Mouse (Mus musculus) left cerebral cortex, adult 18-20 months (tissue): Measurements from ENCODE around the gene Twf2. TPM values are rescaled to one million over a fixed set of nuclear protein-coding genes. Genes with fewer than 3 reads are reported as not detected.

ENCODE experiments used
- DNase-seq, 2 experiments: peaks; one replicate each; pipeline ENCODE4 v3.0.0; 2021 to 2022; ENCODE audit warnings: low spot score in 2 of 2, mixed read lengths in 1 of 2
- total RNA-seq, 2 experiments: library from RNA; stranded (reverse); gene quantifications; 2 replicates each; pipeline ENCODE4 v1.2.3; 2021

Twf2 gene
- total RNA-seq, 2 experiments from 2014 or later: 50.9 to 60.8 TPM

DNA sequence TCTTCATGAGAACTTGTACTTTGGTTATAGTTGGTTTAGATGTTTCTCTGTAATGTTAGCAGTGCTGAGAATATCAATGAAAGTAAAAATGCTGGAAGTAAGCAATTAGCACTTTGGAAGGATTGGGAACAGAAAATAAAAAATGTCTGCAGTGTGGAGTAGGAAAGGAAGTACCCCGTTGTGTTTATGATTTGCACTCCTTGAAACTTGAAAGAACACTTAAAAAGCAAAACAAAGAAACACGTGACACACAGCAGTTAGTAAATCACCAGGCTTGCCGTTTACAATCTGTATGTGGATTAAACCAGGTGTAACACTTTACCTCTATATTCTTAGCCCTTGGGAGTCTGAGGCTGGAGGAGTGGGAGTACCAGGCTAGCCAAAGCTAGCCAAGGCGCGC, 26.1 kb upstream of the Twf2 start:
- DNase-seq: no peak

DNA sequence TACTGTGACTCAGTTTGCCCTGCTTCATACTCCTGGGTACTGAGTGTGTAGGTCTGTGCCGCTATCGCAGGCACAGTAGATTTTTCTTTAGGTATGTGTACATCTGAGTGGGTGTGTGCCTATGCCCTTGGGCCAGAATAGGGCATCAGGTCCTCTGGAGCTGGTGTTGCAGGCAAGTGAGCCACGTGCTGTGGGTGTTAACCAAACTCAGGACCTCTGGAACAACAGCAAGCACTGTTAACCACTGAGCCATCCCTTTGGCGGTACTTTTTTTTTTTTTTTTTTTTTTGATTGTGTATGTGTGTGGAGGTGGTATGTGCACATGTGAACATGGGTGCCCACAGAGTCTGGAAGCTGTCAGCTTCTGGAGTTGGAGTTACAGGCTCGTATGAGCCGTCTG, 25.1 kb upstream of the Twf2 start:
- DNase-seq: no peak

DNA sequence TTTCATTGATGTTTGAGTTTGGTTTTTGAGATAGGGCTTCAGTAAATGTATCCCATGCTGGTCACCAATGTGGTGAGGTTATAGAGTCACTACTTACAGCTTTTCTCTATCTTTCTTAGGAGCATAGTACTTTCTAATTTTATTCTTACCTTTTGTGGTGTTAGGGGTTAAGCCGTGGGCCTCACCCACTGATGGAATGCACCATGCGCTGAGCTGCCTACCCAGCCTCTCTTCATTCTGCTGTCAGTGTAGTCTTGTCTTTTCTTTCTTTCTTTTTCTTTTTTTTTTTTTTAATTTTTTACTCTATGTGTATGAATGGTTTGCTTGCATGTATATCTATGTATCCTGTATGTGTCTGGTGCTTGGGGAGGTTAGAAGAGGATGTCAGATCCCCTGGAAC, 23.5 kb upstream of the Twf2 start:
- no peak for DNase-seq

DNA sequence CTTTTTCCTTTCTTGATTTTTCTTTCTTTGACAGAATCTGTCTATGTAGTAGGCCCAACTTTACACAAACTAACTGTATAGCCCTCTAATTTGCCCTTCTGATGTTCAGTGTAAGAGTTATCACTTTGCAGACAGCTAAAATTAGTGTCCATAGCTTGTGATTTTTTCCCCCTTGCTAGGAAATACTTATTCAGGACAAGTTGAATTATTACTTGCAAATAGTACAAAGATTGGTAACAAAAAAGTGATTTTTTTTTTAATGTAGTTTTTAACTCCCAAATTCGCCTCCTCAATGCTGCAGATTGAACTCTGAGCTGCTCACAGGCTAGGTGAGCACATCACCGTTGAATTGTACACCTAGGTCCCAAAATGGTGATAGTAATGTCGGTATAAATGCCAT, 22.9 kb upstream of the Twf2 start:
- no peak for DNase-seq

DNA sequence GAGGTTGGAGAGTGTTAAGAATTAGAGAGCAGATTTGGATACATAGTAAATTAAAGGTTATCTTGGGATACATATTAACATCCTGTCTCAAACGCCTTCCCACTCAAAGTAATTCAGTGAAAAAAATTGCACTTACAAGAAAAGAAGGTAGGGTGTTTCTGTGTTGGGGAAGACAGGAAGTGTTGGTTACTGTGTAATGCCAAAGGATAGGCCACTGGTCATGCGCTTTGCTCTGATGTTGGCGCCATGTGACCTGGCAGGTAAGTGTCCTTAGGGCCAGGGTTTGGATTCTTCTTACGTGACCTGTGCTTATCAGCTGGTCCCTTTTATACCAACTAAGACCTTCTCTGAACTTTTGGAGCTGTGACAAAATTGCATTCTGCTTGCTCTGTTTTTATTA, 20.8 kb upstream of the Twf2 start:
- DNase-seq: no peak

DNA sequence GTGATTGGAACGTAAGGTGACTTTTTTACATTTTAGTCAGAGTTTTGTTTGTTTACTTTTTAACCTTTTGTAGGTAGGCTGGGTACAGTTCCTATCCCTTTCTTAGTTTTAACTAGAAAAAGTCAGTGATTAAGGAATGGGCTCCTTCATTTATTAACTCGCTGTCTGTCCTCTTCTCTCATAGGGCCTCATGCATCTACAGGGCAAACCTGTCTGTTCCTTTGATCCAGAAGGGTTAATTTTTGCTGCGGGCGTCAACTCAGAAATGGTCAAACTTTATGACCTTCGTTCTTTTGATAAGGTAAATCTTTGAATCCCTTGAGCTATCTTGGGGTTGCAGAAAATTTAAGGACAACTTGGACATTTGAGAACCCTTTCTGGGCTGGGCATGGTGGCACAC, 18.9 kb upstream of the Twf2 start:
- DNase-seq: no peak

DNA sequence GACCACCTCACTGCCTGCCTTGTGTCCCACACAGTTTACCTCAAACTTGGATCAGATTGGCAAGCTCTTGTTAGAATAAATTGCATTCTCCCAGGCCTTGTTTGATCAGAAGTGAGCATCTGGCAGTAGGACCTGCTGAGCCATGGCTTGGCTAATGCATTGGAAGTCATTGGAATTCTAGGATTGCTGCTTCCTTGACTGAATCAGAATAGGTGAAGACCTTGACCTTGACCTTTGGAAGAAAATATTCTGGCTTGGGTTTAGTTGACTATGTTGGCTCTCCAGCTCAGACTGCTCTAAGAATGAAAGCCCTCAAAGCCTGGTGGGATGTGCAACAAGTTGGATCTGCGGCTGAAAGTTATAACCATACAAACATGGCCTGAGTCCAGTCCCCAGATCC, 11.6 kb upstream of the Twf2 start:
- DNase-seq: no peak

DNA sequence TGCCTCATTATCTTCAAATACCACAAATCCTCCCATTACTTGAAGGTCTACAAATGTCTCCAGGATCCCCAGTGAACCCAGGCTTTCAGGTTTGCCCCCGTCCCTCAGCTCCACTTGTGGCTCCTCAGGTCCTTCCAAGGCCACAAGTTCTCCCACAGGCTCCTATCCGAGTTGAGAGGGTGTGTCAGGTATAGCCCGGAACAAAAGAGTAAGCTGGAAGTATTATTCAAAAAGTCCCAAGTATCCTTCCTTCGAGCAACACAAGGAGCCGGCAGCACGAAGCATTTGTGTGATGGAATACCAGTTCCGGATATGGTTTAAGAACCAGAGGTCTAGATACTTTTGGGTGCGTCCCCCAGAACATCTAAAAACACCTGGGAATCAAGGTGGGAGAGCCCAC, 10.9 kb upstream of the Twf2 start:
- DNase-seq: no peak

DNA sequence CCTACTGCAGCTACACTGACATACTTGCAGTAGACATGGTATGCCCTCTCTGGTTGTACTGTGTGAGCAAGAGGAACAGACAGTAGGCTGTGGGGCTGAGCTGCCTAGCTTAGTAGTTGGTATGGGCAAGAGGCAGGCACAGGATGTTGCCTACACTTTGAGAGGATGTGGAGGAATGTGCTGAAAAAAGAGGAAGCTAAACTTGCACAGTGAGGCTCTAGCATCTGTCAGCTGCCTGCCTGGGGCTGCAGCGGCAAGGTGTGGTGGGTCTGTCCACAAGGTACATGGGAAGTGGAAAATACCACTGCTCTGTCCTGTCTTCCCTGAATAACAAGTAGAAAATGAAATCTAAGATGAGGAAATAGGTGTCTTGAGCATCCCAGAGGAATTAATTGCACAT, 9.9 kb upstream of the Twf2 start:
- peak; percentile 39 to 42 for DNase-seq

DNA sequence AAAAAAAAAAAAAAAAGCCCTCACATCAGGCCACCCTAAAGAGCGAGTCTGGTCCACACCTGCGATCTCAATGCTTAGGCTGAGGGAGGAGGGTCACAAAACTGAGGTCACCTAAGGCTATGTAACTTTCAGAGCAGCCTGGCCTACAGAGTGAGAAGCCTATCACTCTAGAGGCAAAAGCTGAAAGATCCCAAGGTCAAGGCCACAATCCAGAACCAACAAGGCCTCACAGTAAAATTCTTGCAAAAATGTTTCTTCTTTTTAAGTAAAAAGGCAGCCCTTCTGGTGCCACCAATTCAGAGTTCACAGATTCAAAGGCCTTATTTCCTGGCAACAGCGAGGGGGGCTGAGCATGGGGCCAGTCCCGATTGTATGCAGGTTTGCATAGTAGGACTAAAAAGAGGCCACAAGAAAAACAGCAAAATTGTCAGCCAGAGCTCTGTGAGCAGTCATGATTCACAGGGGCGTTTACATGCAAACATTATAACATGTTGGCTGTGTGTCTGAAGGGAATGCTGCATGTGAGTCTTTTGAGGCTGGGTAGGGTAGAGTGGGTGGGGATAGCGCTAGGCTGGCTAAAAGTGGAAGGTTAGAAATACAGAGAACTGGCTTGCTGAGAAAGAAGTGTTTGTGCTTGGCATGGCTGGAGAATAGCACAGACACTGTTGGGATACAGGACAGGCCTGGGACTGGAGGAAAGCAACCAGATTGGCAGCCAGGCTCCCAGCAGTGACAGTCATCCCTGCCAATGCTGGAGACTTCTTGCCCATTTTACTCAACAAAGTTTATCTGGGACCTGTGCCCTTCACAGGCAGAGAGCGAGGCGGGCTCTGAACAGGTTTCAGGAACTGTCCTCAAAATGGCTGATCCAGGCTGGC, 8.7 kb upstream of the Twf2 start:
- peak in 1 of 2 experiments; percentile 51 for DNase-seq

DNA sequence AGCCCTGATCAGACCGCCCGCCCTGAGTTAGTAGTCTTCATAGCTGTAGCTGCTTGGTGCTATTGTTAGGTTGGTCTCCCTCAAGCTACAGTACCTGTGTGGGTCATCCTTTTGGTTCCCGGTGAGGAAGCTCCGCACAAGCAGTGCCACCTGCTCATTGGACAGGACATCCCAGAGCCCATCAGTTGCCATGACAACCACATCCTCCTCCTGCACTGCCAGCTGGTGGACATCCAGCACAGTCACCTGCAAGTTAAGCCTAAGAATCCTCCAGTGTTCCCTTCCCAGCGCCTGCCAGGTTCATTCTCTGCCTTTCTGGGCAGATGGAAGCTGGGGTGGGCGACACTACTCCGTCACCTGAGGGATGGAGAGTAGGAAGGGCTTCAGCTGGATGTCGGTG, 7.2 kb upstream of the Twf2 start:
- DNase-seq: no peak

DNA sequence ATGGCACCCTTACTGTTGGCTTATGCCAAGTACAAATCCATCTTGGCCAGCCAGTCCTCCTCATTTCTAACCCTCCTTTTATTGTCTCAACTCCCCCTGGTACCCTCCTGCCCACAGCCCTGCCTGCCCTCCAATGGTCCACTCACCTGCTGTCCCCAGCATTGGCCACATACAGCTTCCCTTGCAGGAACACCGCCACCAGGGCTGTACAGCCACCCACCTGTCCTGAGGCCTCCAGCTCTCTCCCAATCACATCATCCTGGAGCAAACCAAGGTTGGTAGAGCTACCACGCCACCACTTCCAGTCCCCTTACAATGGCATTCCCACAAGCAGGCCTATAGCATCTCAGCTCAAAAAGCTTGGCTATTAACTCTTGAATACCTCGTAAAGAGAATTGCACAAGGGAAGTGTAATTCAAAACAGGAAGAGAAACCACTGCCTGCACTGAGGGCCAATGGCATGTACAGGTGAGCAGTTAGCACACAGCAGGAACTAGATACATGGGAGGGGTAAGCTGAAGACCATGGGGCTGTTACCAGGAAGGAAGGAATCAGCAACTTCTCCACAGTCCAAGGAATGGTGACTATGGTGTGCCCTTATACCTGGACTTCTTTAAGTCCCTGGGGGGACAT, 5.7 kb upstream of the Twf2 start:
- DNase-seq: no peak

DNA sequence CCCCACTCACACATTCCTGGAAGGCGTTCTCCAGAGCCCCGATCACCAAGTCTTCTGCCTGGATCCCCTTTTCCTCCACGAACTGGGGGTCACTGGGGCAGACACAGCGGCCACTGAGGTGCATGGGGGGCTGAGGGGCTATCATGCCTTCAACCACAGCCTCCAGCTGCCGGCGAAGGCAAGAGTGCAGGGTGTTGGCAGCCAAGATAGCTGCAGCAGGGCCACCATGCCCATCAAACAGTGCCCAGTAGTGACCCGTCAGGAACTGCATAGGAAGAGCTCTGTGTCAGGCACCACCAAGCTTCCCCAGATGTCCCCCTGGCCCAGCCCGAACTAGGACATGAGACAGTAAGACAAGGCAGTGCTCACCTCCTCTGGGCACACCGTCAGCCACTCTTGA, 5.2 kb upstream of the Twf2 start:
- DNase-seq: no peak

DNA sequence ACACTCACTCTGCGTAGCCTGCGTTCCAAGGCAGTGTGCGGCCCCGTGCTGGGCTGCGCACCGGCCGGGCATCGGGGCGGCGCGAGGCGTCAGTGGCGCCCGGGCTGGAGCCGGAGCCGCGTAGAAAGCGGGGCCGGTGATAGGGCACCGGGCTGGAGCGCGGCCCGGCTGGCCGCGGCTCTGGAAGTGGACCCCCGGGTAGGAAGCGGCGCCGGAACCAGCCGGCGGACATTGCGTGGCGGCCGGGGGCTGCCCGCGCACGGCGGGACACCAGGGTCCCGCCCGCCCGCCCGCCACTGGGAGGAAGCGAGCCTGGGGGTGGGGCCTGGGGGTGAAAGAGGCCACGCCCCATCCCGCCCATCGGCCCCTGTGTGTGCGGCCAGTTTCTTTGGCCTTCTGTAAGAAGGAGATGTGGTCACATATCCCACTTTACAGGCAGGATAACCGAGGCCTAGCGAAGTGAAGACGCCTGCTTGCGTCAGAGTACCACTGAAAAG, 3.9 kb upstream of the Twf2 start:
- peak; percentile 42 to 48 for DNase-seq

DNA sequence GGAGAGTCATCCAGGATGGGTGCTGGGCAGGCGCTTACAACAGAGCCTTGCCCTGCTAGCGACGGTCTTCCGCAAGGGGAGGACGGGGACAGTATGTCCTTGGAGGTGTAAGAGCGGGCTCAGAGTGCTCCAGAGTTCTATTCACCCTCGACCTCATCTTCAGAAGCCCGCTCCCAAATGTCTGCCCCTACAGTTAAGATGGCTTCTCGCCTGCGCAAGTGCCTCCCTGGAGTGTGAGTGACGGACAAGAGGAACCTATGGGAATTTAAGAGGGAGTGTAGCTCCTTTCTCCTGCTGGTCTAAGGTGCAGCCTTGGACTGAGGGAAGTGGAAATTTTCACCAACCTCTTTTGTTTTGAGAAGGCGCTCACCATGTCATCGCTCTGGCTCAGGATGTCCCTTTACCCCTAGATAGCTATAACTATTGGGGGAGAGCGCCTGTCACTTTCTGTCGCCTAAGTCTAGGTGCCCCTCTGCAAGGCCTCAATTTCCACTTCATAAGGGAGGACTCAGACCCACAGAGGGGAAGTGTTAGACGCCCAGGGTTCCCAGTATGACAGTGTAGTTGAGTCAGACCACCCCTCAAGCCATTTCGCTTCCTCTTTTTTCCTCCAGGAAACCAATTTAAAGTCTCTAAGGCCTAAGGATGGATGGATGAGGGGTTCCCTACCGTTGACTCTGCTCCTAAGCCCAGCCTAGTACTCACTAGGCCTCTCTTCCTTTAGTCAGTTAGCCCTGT, 3.2 kb upstream of the Twf2 start, which contains the start of gene Ppm1m:
TSS of gene Ppm1m (minus strand) at position 212 of the 738 bp plus-strand sequence.
- DNase-seq: no peak

DNA sequence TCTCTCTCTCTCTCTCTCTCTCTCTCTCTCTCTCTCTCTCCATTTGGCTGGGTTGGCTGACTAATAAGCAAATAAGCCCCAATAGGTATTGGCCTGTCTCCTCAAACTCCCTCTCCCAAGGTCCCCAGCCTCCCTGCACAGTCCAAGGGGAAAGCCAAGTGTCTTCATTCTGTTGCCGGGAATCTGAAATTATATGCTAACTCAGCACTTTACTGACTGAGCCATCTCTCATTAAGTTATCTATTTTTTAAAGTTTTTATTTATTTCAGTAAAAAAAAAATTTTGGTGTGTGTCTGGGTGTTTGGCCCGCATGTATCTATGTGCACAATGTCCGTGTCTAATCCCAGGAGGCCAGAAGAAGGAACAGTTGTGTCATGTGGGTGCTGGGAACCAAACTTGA, 1.0 kb upstream of the Twf2 start:
- no peak for DNase-seq

DNA sequence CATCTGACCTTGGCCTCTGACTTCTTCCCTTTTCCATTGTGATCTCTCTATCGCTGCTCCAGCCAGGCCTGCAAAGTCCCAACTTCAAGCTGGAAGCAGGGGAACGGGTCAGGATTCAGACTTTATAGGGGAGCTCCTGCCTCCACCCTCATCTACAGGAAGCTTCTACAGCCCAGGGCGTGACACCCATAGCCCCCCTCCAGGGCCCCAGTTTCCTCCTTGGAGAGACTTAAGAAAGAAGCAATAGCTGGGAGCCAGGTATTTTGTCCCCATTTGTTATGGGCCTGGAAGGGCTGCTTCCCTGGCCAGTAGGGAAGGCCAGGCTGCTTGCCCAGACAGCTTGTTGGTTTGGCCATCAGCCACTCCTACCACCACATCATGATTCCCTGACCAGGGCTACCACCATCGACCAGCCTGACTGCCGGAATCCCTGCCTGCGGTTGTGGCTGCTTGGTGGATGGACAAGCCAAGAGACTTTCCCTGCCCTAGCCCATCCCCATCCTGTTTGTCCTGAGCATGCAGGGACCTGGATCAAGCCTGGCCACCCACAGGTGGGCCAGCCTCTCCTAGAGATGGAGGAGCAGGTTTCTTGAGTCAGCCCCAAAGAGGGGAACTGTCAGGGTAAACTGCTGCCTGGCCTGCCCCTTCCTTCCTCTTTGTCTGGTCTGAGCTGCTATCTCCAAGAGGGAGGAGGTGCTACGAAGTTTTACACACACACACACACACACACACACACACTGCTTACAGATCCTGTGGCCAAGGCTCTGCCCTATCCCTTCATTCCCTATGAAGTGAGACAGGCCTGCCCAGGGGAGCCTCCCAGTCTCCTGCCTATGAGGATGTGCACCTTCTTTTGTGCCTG, 1.3 kb downstream of the Twf2 start:
- no peak for DNase-seq

DNA sequence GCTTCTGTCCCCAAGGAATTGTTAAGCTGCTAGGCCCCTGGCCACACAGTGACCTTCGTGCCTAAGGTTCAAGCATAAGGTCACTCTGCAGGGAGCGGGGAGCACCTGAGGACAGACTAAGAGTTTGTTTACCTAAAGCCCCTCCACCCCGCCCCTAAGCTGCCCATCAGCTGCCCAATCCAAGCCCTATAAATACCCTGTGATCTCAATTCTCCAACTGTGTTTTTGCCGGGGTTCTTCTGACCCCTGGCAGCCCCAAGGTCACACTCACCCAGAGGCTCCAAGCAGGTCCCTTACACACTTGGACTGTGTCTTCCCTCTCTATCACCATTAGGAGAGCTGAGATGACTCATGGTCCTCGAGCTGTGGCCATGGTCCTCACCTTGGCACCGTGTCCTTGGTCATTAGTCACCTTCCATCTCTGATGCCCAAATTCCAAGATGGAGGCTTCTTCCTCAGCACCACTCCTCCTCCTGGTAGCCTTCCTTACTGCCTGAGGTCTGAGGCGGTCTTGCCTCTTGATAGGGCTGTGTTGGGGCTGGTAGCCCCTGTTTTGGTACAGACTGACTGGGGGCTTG, 2.9 kb downstream of the Twf2 start:
- no peak for DNase-seq

DNA sequence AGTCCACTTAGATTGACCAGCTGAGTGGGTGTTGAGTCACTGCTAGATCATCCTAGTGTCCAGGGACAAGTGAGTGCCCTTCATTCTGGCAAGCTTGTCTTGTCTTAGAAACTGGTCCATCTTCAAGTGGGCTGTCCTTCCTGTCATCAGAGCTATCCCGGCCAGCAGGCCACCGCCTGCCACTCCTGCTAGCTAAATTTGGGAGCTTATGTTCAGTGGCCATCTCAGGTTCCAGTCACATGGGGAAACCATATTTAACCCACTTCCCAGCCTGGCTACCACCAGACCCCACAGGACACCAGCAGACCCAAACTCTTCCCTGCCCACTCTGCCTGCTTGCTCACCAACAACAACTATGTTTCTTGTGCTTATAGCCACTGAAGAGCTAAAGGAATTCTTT, 3.6 kb downstream of the Twf2 start:
- DNase-seq: no peak

DNA sequence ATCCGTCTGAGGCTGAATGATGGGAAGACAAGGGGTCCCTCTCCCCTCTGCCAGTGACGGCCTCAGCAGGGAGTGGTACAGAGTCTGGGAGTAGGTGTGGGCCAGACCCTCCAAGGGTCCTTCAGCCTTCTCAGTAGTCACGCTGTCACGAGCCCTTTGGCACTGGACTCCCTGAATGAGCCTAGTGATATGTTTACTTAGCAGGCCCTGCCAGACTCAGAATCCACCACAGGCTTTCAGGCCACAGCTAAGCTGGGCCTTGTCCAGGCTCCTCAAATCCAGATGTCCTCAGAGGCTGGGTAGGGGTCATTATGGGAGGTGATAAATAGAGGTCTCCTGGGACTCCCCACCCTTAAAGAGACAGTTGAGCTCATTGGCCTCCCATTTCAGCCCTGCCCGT, 5.3 kb downstream of the Twf2 start:
- DNase-seq: no peak

DNA sequence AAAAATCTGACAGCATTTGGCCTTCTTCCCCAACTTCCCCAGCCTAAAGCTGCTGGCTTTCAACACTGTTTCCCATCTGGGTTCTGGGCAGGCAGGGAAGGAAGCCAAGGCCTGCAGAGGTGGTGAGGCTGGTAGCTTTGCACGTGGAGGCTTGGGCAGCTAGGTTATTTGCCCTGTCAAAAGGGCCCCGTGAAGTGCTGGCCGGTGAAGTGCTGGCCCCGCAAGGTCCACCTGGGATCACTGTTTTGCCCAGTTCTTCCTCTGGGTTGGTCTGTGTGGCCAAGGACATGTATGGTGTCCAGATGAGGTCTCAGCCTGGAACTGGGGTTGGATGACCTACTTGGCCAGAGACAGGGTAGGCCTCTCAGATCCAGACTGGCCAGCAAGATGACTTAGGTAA, 7.0 kb downstream of the Twf2 start:
- DNase-seq: no peak
